In the genomic region with DNA sequence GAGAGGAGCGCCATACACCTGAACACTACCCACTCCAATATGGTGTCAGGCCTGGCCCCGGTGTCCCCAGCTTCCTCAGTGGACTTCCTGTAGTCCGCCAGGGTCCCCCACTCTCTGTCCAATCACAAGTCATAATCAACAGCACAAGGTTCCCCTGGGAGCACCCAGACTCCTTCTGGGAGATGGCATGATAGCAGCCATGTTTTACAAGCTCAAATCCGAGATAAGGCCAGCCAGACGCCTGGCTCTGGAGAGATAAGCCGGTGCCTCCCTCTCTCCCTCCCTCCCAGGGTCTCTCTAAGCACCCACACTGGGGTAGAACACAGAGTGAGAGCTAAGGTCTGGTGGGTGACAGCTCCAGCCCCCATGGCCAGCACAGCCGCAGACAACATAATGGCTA, we compare ENCODE assay signal across 19 mouse cellular contexts. TPM values are rescaled to one million over a fixed set of nuclear protein-coding genes. Genes with fewer than 3 reads are reported as not detected.
DNase-seq lines count a peak whose midpoint lies in the region; ATAC-seq and TF ChIP-seq lines count a peak whose summit lies in the region.
"Had no signal": no experiment of that assay in that cellular context is flagged by ENCODE, and none has a peak within 500 bp of the region (broad histone marks: within the 10 kb centered on the region; RNA-seq: fewer than 3 reads in every experiment).

No protein-coding gene starts in this region.

- H3K4me1 ChIP-seq in cerebellum, adult 2 months (ENCODE audit: control insufficient read depth, insufficient read depth, low read length): peaks cover 82% of the 10 kb centered on the region
- H3K4me1 ChIP-seq in hindbrain, embryonic 10.5 days (replicated peaks): peaks cover 53% of the 10 kb centered on the region
- H3K4me1 ChIP-seq in hindbrain, embryonic 16.5 days (ENCODE audit: control insufficient read depth, insufficient read depth, low read depth, low read length): peaks cover 19% of the 10 kb centered on the region
- peaks cover 29% of the 10 kb centered on the region for H3K4me1 ChIP-seq in hindbrain, embryonic 12.5 days
- peaks cover 72% of the 10 kb centered on the region for H3K4me1 ChIP-seq in midbrain, embryonic 13.5 days (replicated peaks)
- H3K4me1 ChIP-seq: heart, embryonic 15.5 days; limb, embryonic 12.5 days had no signal

- H3K27me3 ChIP-seq in cerebellum, adult 2 months (ENCODE audit: control insufficient read depth, insufficient read depth, low read length): no peaks in the 10 kb centered on the region
- peaks cover 18% of the 10 kb centered on the region for H3K27me3 ChIP-seq in hindbrain, embryonic 10.5 days (ENCODE audit: insufficient read depth, poor library complexity, severe bottlenecking)
- H3K27me3 ChIP-seq in hindbrain, embryonic 16.5 days (replicated peaks; ENCODE audit: control insufficient read depth, insufficient read depth, low read length): no peaks in the 10 kb centered on the region
- no peaks in the 10 kb centered on the region for H3K27me3 ChIP-seq in hindbrain, embryonic 12.5 days
- H3K27me3 ChIP-seq in midbrain, embryonic 13.5 days: no peaks in the 10 kb centered on the region

- no peaks in the 10 kb centered on the region for H3K36me3 ChIP-seq in hindbrain, embryonic 10.5 days
- H3K36me3 ChIP-seq in hindbrain, embryonic 16.5 days (ENCODE audit: control insufficient read depth, insufficient read depth, low read length): no peaks in the 10 kb centered on the region
- no peaks in the 10 kb centered on the region for H3K36me3 ChIP-seq in hindbrain, embryonic 12.5 days
- H3K36me3 ChIP-seq in midbrain, embryonic 13.5 days: no peaks in the 10 kb centered on the region
- H3K36me3 ChIP-seq: embryonic facial prominence, embryonic 13.5 days; G1E; heart, embryonic 15.5 days; limb, embryonic 12.5 days had no signal

- ATAC-seq in hindbrain, embryonic 16.5 days: no peak
- no peak for ATAC-seq in hindbrain, embryonic 12.5 days (ENCODE audit: low FRiP score)
- ATAC-seq in midbrain, embryonic 13.5 days: no peak
- ATAC-seq: CD4-positive, CD25-positive, alpha-beta regulatory T cell, adult 4 months had no signal

- H3K9me3 ChIP-seq in hindbrain, embryonic 10.5 days: no peaks in the 10 kb centered on the region
- H3K9me3 ChIP-seq in hindbrain, embryonic 16.5 days (ENCODE audit: control insufficient read depth, low read length): no peaks in the 10 kb centered on the region
- H3K9me3 ChIP-seq in hindbrain, embryonic 12.5 days (replicated peaks): no peaks in the 10 kb centered on the region
- H3K9me3 ChIP-seq in midbrain, embryonic 13.5 days: no peaks in the 10 kb centered on the region
- H3K9me3 ChIP-seq: embryonic facial prominence, embryonic 13.5 days; heart, embryonic 15.5 days; limb, embryonic 12.5 days had no signal

- no peak overlapping the region for H3K9ac ChIP-seq in hindbrain, embryonic 16.5 days (ENCODE audit: low read depth, low read length)
- H3K9ac ChIP-seq in hindbrain, embryonic 12.5 days: no peak overlapping the region
- H3K9ac ChIP-seq in midbrain, embryonic 13.5 days (replicated peaks): no peak overlapping the region
- H3K9ac ChIP-seq: embryonic facial prominence, embryonic 13.5 days; heart, embryonic 15.5 days; limb, embryonic 12.5 days had no signal

- no peak overlapping the region for H3K4me3 ChIP-seq in cerebellum, adult 2 months (replicated peaks; ENCODE audit: insufficient read depth, low read depth, low read length)
- no peak overlapping the region for H3K4me3 ChIP-seq in hindbrain, embryonic 10.5 days
- no peak overlapping the region for H3K4me3 ChIP-seq in hindbrain, embryonic 16.5 days (ENCODE audit: low read length)
- H3K4me3 ChIP-seq in hindbrain, embryonic 12.5 days: no peak overlapping the region
- no peak overlapping the region for H3K4me3 ChIP-seq in midbrain, embryonic 13.5 days (replicated peaks)
- H3K4me3 ChIP-seq: embryonic facial prominence, embryonic 13.5 days; heart, embryonic 15.5 days; left cerebral cortex, adult 2 months; limb, embryonic 12.5 days had no signal

- WGBS in cerebellum, adult 2 months: 81% methylated on average over 7 of the region's 7 CpGs
- WGBS in hindbrain, embryonic 10.5 days: 83% methylated on average over 7 of the region's 7 CpGs
- WGBS in hindbrain, embryonic 16.5 days: 78% methylated on average over 7 of the region's 7 CpGs
- WGBS in hindbrain, embryonic 12.5 days: 73% methylated on average over 7 of the region's 7 CpGs
- WGBS in midbrain, embryonic 13.5 days: 74% methylated on average over 7 of the region's 7 CpGs

- H3K27ac ChIP-seq in cerebellum, adult 2 months (ENCODE audit: insufficient read depth, low read length): peak overlapping the region; percentile 83
- H3K27ac ChIP-seq in hindbrain, embryonic 10.5 days: peak overlapping the region; percentile 82
- H3K27ac ChIP-seq in hindbrain, embryonic 16.5 days (ENCODE audit: low read depth, low read length): no peak overlapping the region
- H3K27ac ChIP-seq in hindbrain, embryonic 12.5 days: 0 out of 2 replicates have a peak overlapping the region, but pooled peaks have one; percentile 73
- H3K27ac ChIP-seq in midbrain, embryonic 13.5 days: peak overlapping the region; percentile 74
- H3K27ac ChIP-seq: embryonic facial prominence, embryonic 13.5 days; heart, embryonic 15.5 days; limb, embryonic 12.5 days had no signal

- no peak for TF ChIP-seq POLR2A in cerebellum, adult 2 months (IDR thresholded peaks at IDR 0.05; ENCODE audit: borderline replicate concordance, insufficient read depth, low read length)

- no peak for DNase-seq in cerebellum, adult 2 months
- DNase-seq in cerebellum, postnatal 25 days: no peak
- no peak for DNase-seq in hindbrain, embryonic 10.5 days (ENCODE audit: low spot score)
- no peak for DNase-seq in thymus, postnatal 14 days
- no peak for DNase-seq in cerebellum, adult 11 months
- DNase-seq: kidney, adult 2 months; kidney, postnatal 14 days; lung, adult 2 months; lung, postnatal 36 days; spleen, adult 18-20 months had no signal

- H3K4me2 ChIP-seq in hindbrain, embryonic 16.5 days (ENCODE audit: low read length): no peak overlapping the region
- H3K4me2 ChIP-seq in hindbrain, embryonic 12.5 days (replicated peaks): no peak overlapping the region
- H3K4me2 ChIP-seq in midbrain, embryonic 13.5 days (replicated peaks): no peak overlapping the region
- H3K4me2 ChIP-seq: embryonic facial prominence, embryonic 13.5 days; heart, embryonic 15.5 days; limb, embryonic 12.5 days had no signal

- TF ChIP-seq CTCF in cerebellum, adult 2 months (IDR thresholded peaks at IDR 0.05; ENCODE audit: borderline replicate concordance, insufficient read depth, low read depth, low read length): no peak

RNA-seq across cellular contexts. Expression of gene Igsf21, which starts 58.0 kb away (rescaled TPM):
- 55.2 and 63.4 TPM in 2 replicates for polyA plus RNA-seq in cerebellum, adult 2 months (2012; rRNA removed)
- 6.7 and 13.8 TPM in 2 replicates for polyA plus RNA-seq in hindbrain, embryonic 10.5 days (2016; fragmentation: Nextera tagmentation; extraction: Ambion mirVana)
- polyA plus RNA-seq in hindbrain, embryonic 16.5 days (2015; fragmentation: Nextera tagmentation; extraction: Ambion mirVana): 102 and 109 TPM in 2 replicates
- 14.7 and 15.0 TPM in 2 replicates for polyA plus RNA-seq in hindbrain, embryonic 12.5 days (2016; fragmentation: Nextera tagmentation; extraction: Ambion mirVana)
- 57.0 and 58.9 TPM in 2 replicates for polyA plus RNA-seq in midbrain, embryonic 13.5 days (2015; fragmentation: Nextera tagmentation; extraction: Ambion mirVana)
- polyA plus RNA-seq: CD4-positive, CD25-positive, alpha-beta regulatory T cell, adult 4 months; G1E; limb, embryonic 12.5 days had no signal
